Mouse (Mus musculus) adrenal gland, postnatal 14 days (tissue): ENCODE data around the gene Ano2. TPM values are rescaled to one million over a fixed set of nuclear protein-coding genes. Genes with fewer than 3 reads are reported as not detected.

ENCODE experiments used
- DNase-seq: peaks from one replicate; pipeline ENCODE4 v3.0.0; 2021; ENCODE audit warnings: mixed read lengths
- total RNA-seq: library from RNA; stranded (reverse); gene quantifications from 2 replicates; pipeline ENCODE4 v1.2.3, GENCODE M21; 2021

Ano2 gene
- total RNA-seq, 1 experiment from 2014 or later, result not detected

GRCm38 (mm10) chr6:125743203-125744100, 53.2 kb downstream of the Ano2 start:
- no peak for DNase-seq

- no peak for DNase-seq
Measured at GRCm38 (mm10) chr6:125747322-125747930, 57.2 kb downstream of the Ano2 start.

- DNase-seq, result no peak
Measured at GRCm38 (mm10) chr6:125748646-125749045, 58.4 kb downstream of the Ano2 start.

GRCm38 (mm10) chr6:125762851-125763519, 72.8 kb downstream of the Ano2 start:
- no peak for DNase-seq

GRCm38 (mm10) chr6:125773256-125773655, 83.0 kb downstream of the Ano2 start:
- DNase-seq, result no peak

GRCm38 (mm10) chr6:125776291-125776690, 86.1 kb downstream of the Ano2 start:
- no peak for DNase-seq

GRCm38 (mm10) chr6:125802954-125803353, 112.7 kb downstream of the Ano2 start:
- no peak for DNase-seq

GRCm38 (mm10) chr6:125803364-125804011, 113.3 kb downstream of the Ano2 start:
- DNase-seq, result no peak

GRCm38 (mm10) chr6:125808996-125809649, 118.9 kb downstream of the Ano2 start:
- no peak for DNase-seq

- no peak for DNase-seq
Measured at GRCm38 (mm10) chr6:125811395-125811794, 121.2 kb downstream of the Ano2 start.

- no peak for DNase-seq
Measured at GRCm38 (mm10) chr6:125838121-125838520, 147.9 kb downstream of the Ano2 start.

GRCm38 (mm10) chr6:125841284-125841683, 151.1 kb downstream of the Ano2 start:
- DNase-seq, result no peak

- no peak for DNase-seq
Measured at GRCm38 (mm10) chr6:125851196-125851595, 161.0 kb downstream of the Ano2 start.

GRCm38 (mm10) chr6:125858294-125858693, 168.1 kb downstream of the Ano2 start:
- DNase-seq, result no peak

- DNase-seq, result peak; percentile 31
Measured at GRCm38 (mm10) chr6:125868516-125868915, 178.3 kb downstream of the Ano2 start.

- DNase-seq, result no peak
Measured at GRCm38 (mm10) chr6:125871482-125871881, 181.3 kb downstream of the Ano2 start.

- no peak for DNase-seq
Measured at GRCm38 (mm10) chr6:125874742-125875141, 184.5 kb downstream of the Ano2 start.

- no peak for DNase-seq
Measured at GRCm38 (mm10) chr6:125876884-125877283, 186.7 kb downstream of the Ano2 start.

GRCm38 (mm10) chr6:125878671-125879070, 188.5 kb downstream of the Ano2 start:
- DNase-seq, result no peak

- no peak for DNase-seq
Measured at GRCm38 (mm10) chr6:125879306-125879705, 189.1 kb downstream of the Ano2 start.

GRCm38 (mm10) chr6:125888596-125888995, 198.4 kb downstream of the Ano2 start:
- no peak for DNase-seq

GRCm38 (mm10) chr6:125894340-125894739, 204.1 kb downstream of the Ano2 start:
- no peak for DNase-seq
